Mouse (Mus musculus) embryonic facial prominence, embryonic 11.5 days (tissue): ENCODE results near the gene Glis3. TPM values are rescaled to one million over a fixed set of nuclear protein-coding genes. Genes with fewer than 3 reads are reported as not detected.

Experiments used
- ATAC-seq: fragments of 200-750 bp; cut with Nextera tagmentation; replicated peaks from 2 replicates; pipeline ENCODE4 v1.8.0; 2017; ENCODE audit warnings: low read depth; ENCODE audit not compliant: insufficient number of reproducible peaks, low FRiP score, low TSS enrichment
- DNase-seq: peaks from one replicate; pipeline ENCODE4 v3.0.0-alpha.2; 2015; ENCODE audit warnings: low spot score
- H3K27ac ChIP-seq: fragments of 300-500 bp; sonication (generic); replicated peaks from 2 replicates; pipeline ENCODE4 v1.5.1; 2014; ENCODE audit warnings: mild to moderate bottlenecking, low read depth, low read length, control low read depth
- H3K27me3 ChIP-seq: fragments of 300-500 bp; sonication (generic); 2 replicates; pipeline ENCODE4 v1.6.1; 2014; ENCODE audit warnings: mild to moderate bottlenecking, low read length, moderate library complexity, mixed read lengths; ENCODE audit not compliant: control insufficient read depth, insufficient read depth
- H3K36me3 ChIP-seq: fragments of 300-500 bp; sonication (generic); replicated peaks from 2 replicates; pipeline ENCODE4 v1.6.1; 2014; ENCODE audit warnings: low read depth, mild to moderate bottlenecking, low read length, moderate library complexity, mixed read lengths; ENCODE audit not compliant: control insufficient read depth, insufficient read depth
- H3K4me1 ChIP-seq: fragments of 300-500 bp; sonication (generic); 2 replicates; pipeline ENCODE4 v1.6.1; 2014; ENCODE audit warnings: low read length, mixed read lengths; ENCODE audit not compliant: control insufficient read depth, insufficient read depth
- H3K4me2 ChIP-seq: fragments of 300-500 bp; sonication (generic); 2 replicates; pipeline ENCODE4 v1.6.1; 2014; ENCODE audit warnings: low read depth, mild to moderate bottlenecking, control low read depth, low read length, moderate library complexity
- H3K4me3 ChIP-seq: fragments of 300-500 bp; sonication (generic); 2 replicates; pipeline ENCODE4 v1.5.1; 2014; ENCODE audit warnings: low read depth, low read length, control low read depth
- H3K9ac ChIP-seq: fragments of 300-500 bp; sonication (generic); replicated peaks from 2 replicates; pipeline ENCODE4 v1.6.1; 2014; ENCODE audit warnings: mild to moderate bottlenecking, control low read depth, low read length
- H3K9me3 ChIP-seq: fragments of 300-500 bp; sonication (generic); replicated peaks from 2 replicates; pipeline ENCODE4 v1.6.1; 2016; ENCODE audit warnings: mild to moderate bottlenecking, low read length, inconsistent platforms, mixed read lengths; ENCODE audit not compliant: control insufficient read depth
- WGBS: fragments of 180-500 bp; shearing (Covaris S2); extraction: QIAGEN DNeasy Blood & Tissue Kit; methylation state at CpG from one replicate; pipeline ENCODE4 v1.1.7; 2014; 5-methylcytosine and 5-hydroxymethylcytosine counted together
- polyA plus RNA-seq: library from polyadenylated mRNA; unstranded; fragments of >200 nt; fragmentation: Nextera tagmentation; extraction: Ambion mirVana; gene quantifications from 2 replicates; pipeline ENCODE4 v1.2.1, GENCODE M21; 2014

Gene Glis3
- polyA plus RNA-seq, 1 experiment from 2014 or later: 2.0 TPM

GRCm38 (mm10) chr19:28579724-28580375 is 100.0 kb downstream of the Glis3 start:
- 34% methylated on average over 14 of the region's 14 CpGs for WGBS
- H3K27me3 ChIP-seq: no peaks in the 10 kb centered on the region

GRCm38 (mm10) chr19:28577023-28577422 is 102.9 kb downstream of the Glis3 start:
- H3K9ac ChIP-seq: no peak overlapping the region
- ATAC-seq (no peak), DNase-seq (no peak)
- H3K4me2 ChIP-seq: no peak overlapping the region
- H3K27me3 ChIP-seq: no peaks in the 10 kb centered on the region
- no peak overlapping the region for H3K27ac ChIP-seq
- H3K9me3 ChIP-seq: no peaks in the 10 kb centered on the region
- no peaks in the 10 kb centered on the region for H3K36me3 ChIP-seq
- H3K4me3 ChIP-seq: no peak overlapping the region
- no peaks in the 10 kb centered on the region for H3K4me1 ChIP-seq
- WGBS: 88% methylated on average over 12 of the region's 12 CpGs

More at GRCm38 (mm10) chr19:28579724-28580375, 100.0 kb downstream of the Glis3 start:
- no peak; the same call in 1 of the 2 replicates for ATAC-seq
- Histone ChIP-seq H3K36me3 (no peaks in the 10 kb centered on the region), H3K9ac (no peak overlapping the region), H3K4me1 (no peaks in the 10 kb centered on the region), H3K9me3 (no peaks in the 10 kb centered on the region), H3K4me3 (no peak overlapping the region), H3K27ac (no peak overlapping the region), H3K4me2 (no peak overlapping the region)
- DNase-seq: peak; percentile 51

- Histone ChIP-seq H3K9me3 (no peaks in the 10 kb centered on the region), H3K36me3 (no peaks in the 10 kb centered on the region), H3K27me3 (no peaks in the 10 kb centered on the region), H3K4me2 (no peak overlapping the region), H3K27ac (no peak overlapping the region), H3K9ac (no peak overlapping the region), H3K4me3 (no peak overlapping the region), H3K4me1 (no peaks in the 10 kb centered on the region)
- DNase-seq (no peak), ATAC-seq (no peak)
- WGBS: 91% methylated on average over 6 of the region's 6 CpGs
Observed at GRCm38 (mm10) chr19:28576619-28577018, 103.3 kb downstream of the Glis3 start.

- WGBS: 89% methylated on average over 3 of the region's 3 CpGs
- Histone ChIP-seq H3K9ac (no peak overlapping the region), H3K36me3 (no peaks in the 10 kb centered on the region), H3K4me3 (no peak overlapping the region), H3K4me1 (no peaks in the 10 kb centered on the region), H3K27ac (no peak overlapping the region), H3K27me3 (no peaks in the 10 kb centered on the region), H3K4me2 (no peak overlapping the region), H3K9me3 (no peaks in the 10 kb centered on the region)
- DNase-seq (no peak), ATAC-seq (no peak)
Observed at GRCm38 (mm10) chr19:28573641-28574040, 106.2 kb downstream of the Glis3 start.

- no peaks in the 10 kb centered on the region for H3K4me1 ChIP-seq
- no peaks in the 10 kb centered on the region for H3K9me3 ChIP-seq
- DNase-seq (no peak), ATAC-seq (no peak)
- no peak overlapping the region for H3K4me2 ChIP-seq
- H3K36me3 ChIP-seq: no peaks in the 10 kb centered on the region
- 62% methylated on average over 3 of the region's 3 CpGs for WGBS
- H3K27ac ChIP-seq: no peak overlapping the region
- H3K4me3 ChIP-seq: no peak overlapping the region
- H3K27me3 ChIP-seq: no peaks in the 10 kb centered on the region
- H3K9ac ChIP-seq: no peak overlapping the region
Observed at GRCm38 (mm10) chr19:28569856-28570255, 110.0 kb downstream of the Glis3 start.

GRCm38 (mm10) chr19:28567100-28567499 is 112.8 kb downstream of the Glis3 start:
- Histone ChIP-seq H3K9me3 (no peaks in the 10 kb centered on the region), H3K4me3 (no peak overlapping the region), H3K27me3 (no peaks in the 10 kb centered on the region), H3K9ac (no peak overlapping the region), H3K27ac (no peak overlapping the region), H3K36me3 (no peaks in the 10 kb centered on the region), H3K4me2 (no peak overlapping the region), H3K4me1 (no peaks in the 10 kb centered on the region)
- ATAC-seq (no peak), DNase-seq (no peak)
- WGBS: 62% methylated on average over 1 of the region's 1 CpGs

GRCm38 (mm10) chr19:28566554-28566953 is 113.3 kb downstream of the Glis3 start:
- Histone ChIP-seq H3K9me3 (no peaks in the 10 kb centered on the region), H3K36me3 (no peaks in the 10 kb centered on the region), H3K4me1 (no peaks in the 10 kb centered on the region), H3K27me3 (no peaks in the 10 kb centered on the region), H3K4me2 (no peak overlapping the region), H3K9ac (no peak overlapping the region), H3K27ac (no peak overlapping the region), H3K4me3 (no peak overlapping the region)
- DNase-seq (no peak), ATAC-seq (no peak)
- WGBS: 11% methylated on average over 2 of the region's 2 CpGs

GRCm38 (mm10) chr19:28561697-28562002 is 118.2 kb downstream of the Glis3 start:
- no peak overlapping the region for H3K4me3 ChIP-seq
- H3K27me3 ChIP-seq: no peaks in the 10 kb centered on the region
- ATAC-seq (no peak), DNase-seq (no peak)
- H3K4me1 ChIP-seq: no peaks in the 10 kb centered on the region
- no peaks in the 10 kb centered on the region for H3K9me3 ChIP-seq
- no peaks in the 10 kb centered on the region for H3K36me3 ChIP-seq
- no peak overlapping the region for H3K27ac ChIP-seq
- no peak overlapping the region for H3K4me2 ChIP-seq
- no peak overlapping the region for H3K9ac ChIP-seq
